Mouse (Mus musculus): Measurements from ENCODE around the gene Ncl. TPM values are rescaled to one million over a fixed set of nuclear protein-coding genes. Genes with fewer than 3 reads are reported as not detected.
A peak's percentile ranks its signal among the peaks of the same experiment; 100 is the strongest.

Ncl gene
- polyA plus RNA-seq, 1 experiment from 2014 or later, result 644 TPM

- whole genome bisulfite sequencing, result 4% methylated on average over 11 of the region's 11 CpGs
- H3K9me3 ChIP-seq, result no peaks in the 10 kb centered on the region
These were observed 30.0 kb upstream of the Ncl start for GRCm38 (mm10) chr1:86389230-86389629.

GRCm38 (mm10) chr1:86381027-86381426 lies 21.8 kb upstream of the Ncl start:
- Histone ChIP-seq H3K27me3 (ENCODE audit: poor library complexity, severe bottlenecking) (no peaks in the 10 kb centered on the region), H3K4me1 (peaks cover 8% of the 10 kb centered on the region; the same call in 1 of the 2 replicates), H3K4me3 (peak overlapping the region; percentile 11; the same call in 1 of the 2 replicates), H3K36me3 (replicated peaks) (no peaks in the 10 kb centered on the region), H3K27ac (peak overlapping the region; percentile 26; the same call in 1 of the 2 replicates), H3K9me3 (no peaks in the 10 kb centered on the region)
- peak; percentile 34 for DNase-seq (ENCODE audit: extremely low spot score, low spot score)
- WGBS, result 44% methylated on average over 13 of the region's 13 CpGs

More at GRCm38 (mm10) chr1:86389230-86389629, 30.0 kb upstream of the Ncl start:
- Histone ChIP-seq H3K27me3 (ENCODE audit: poor library complexity, severe bottlenecking) (peaks cover 4% of the 10 kb centered on the region; the same call in 1 of the 2 replicates), H3K36me3 (replicated peaks) (no peaks in the 10 kb centered on the region), H3K4me1 (peaks cover 5% of the 10 kb centered on the region; the same call in 1 of the 2 replicates), H3K27ac (no peak overlapping the region), H3K4me3 (no peak overlapping the region)
- DNase-seq (ENCODE audit: extremely low spot score, low spot score), result peak; percentile 79

GRCm38 (mm10) chr1:86379161-86379569 lies 20.0 kb upstream of the Ncl start:
- Histone ChIP-seq H3K4me1 (peaks cover 8% of the 10 kb centered on the region; the same call in 1 of the 2 replicates), H3K9me3 (no peaks in the 10 kb centered on the region), H3K27ac (no peak overlapping the region), H3K4me3 (no peak overlapping the region), H3K27me3 (ENCODE audit: poor library complexity, severe bottlenecking) (no peaks in the 10 kb centered on the region), H3K36me3 (replicated peaks) (no peaks in the 10 kb centered on the region)
- DNase-seq (ENCODE audit: extremely low spot score, low spot score), result no peak
- 84% methylated on average over 9 of the region's 9 CpGs for WGBS

- Histone ChIP-seq H3K27me3 (ENCODE audit: poor library complexity, severe bottlenecking) (no peaks in the 10 kb centered on the region), H3K27ac (no peak overlapping the region), H3K4me3 (no peak overlapping the region), H3K36me3 (replicated peaks) (no peaks in the 10 kb centered on the region), H3K9me3 (no peaks in the 10 kb centered on the region), H3K4me1 (peaks cover 8% of the 10 kb centered on the region; the same call in 1 of the 2 replicates)
- no peak for DNase-seq (ENCODE audit: extremely low spot score, low spot score)
- WGBS, result 86% methylated on average over 6 of the region's 6 CpGs
These were observed 19.5 kb upstream of the Ncl start for GRCm38 (mm10) chr1:86378662-86379061.

GRCm38 (mm10) chr1:86376354-86376753 lies 17.2 kb upstream of the Ncl start:
- Histone ChIP-seq H3K4me1 (peaks cover 8% of the 10 kb centered on the region; the same call in 1 of the 2 replicates), H3K9me3 (no peaks in the 10 kb centered on the region), H3K27me3 (ENCODE audit: poor library complexity, severe bottlenecking) (no peaks in the 10 kb centered on the region), H3K36me3 (replicated peaks) (no peaks in the 10 kb centered on the region), H3K27ac (no peak overlapping the region), H3K4me3 (no peak overlapping the region)
- DNase-seq (ENCODE audit: extremely low spot score, low spot score), result no peak
- WGBS, result 86% methylated on average over 5 of the region's 5 CpGs

- no peak for DNase-seq (ENCODE audit: extremely low spot score, low spot score)
- H3K27ac ChIP-seq, result no peak overlapping the region
- no peaks in the 10 kb centered on the region for H3K4me1 ChIP-seq
- H3K27me3 ChIP-seq (ENCODE audit: poor library complexity, severe bottlenecking), result no peaks in the 10 kb centered on the region
- no peaks in the 10 kb centered on the region for H3K9me3 ChIP-seq
- no peak overlapping the region for H3K4me3 ChIP-seq
- H3K36me3 ChIP-seq (replicated peaks), result peaks cover 10% of the 10 kb centered on the region; the same call in 1 of the 2 replicates
- 54% methylated on average over 10 of the region's 10 CpGs for WGBS
These were observed 12.8 kb upstream of the Ncl start for GRCm38 (mm10) chr1:86371997-86372396.

- H3K27me3 ChIP-seq (ENCODE audit: poor library complexity, severe bottlenecking), result no peaks in the 10 kb centered on the region
- DNase-seq (ENCODE audit: extremely low spot score, low spot score), result no peak
- H3K4me1 ChIP-seq, result no peaks in the 10 kb centered on the region
- H3K36me3 ChIP-seq (replicated peaks), result peaks cover 10% of the 10 kb centered on the region; the same call in 1 of the 2 replicates
- no peak overlapping the region for H3K27ac ChIP-seq
- no peak overlapping the region for H3K4me3 ChIP-seq
- WGBS, result 79% methylated on average over 4 of the region's 4 CpGs
- H3K9me3 ChIP-seq, result no peaks in the 10 kb centered on the region
These were observed 8.9 kb upstream of the Ncl start for GRCm38 (mm10) chr1:86368086-86368485.

GRCm38 (mm10) chr1:86363671-86364070 lies 4.5 kb upstream of the Ncl start:
- Histone ChIP-seq H3K27ac (no peak overlapping the region), H3K36me3 (replicated peaks) (peaks cover 6% of the 10 kb centered on the region; the same call in 1 of the 2 replicates), H3K4me3 (no peak overlapping the region), H3K4me1 (peaks cover 13% of the 10 kb centered on the region), H3K27me3 (ENCODE audit: poor library complexity, severe bottlenecking) (no peaks in the 10 kb centered on the region), H3K9me3 (no peaks in the 10 kb centered on the region)
- 11% methylated on average over 6 of the region's 6 CpGs for WGBS
- peak; percentile 26 for DNase-seq (ENCODE audit: extremely low spot score, low spot score)

GRCm38 (mm10) chr1:86361852-86362615 lies 2.8 kb upstream of the Ncl start:
- Histone ChIP-seq H3K27me3 (ENCODE audit: poor library complexity, severe bottlenecking) (no peaks in the 10 kb centered on the region), H3K9me3 (no peaks in the 10 kb centered on the region), H3K4me1 (peaks cover 25% of the 10 kb centered on the region), H3K36me3 (replicated peaks) (peaks cover 11% of the 10 kb centered on the region), H3K27ac (no peak overlapping the region), H3K4me3 (no peak overlapping the region)
- no peak for DNase-seq (ENCODE audit: extremely low spot score, low spot score)
- 92% methylated on average over 4 of the region's 4 CpGs for WGBS

- Histone ChIP-seq H3K27ac (peak overlapping the region; percentile 98), H3K9me3 (no peaks in the 10 kb centered on the region), H3K27me3 (ENCODE audit: poor library complexity, severe bottlenecking) (no peaks in the 10 kb centered on the region), H3K36me3 (replicated peaks) (peaks cover 26% of the 10 kb centered on the region), H3K4me1 (peaks cover 31% of the 10 kb centered on the region), H3K4me3 (peak overlapping the region; percentile 95)
- no peak for DNase-seq (ENCODE audit: extremely low spot score, low spot score)
- 22% methylated on average over 12 of the region's 12 CpGs for whole genome bisulfite sequencing
These were observed 1.2 kb upstream of the Ncl start for GRCm38 (mm10) chr1:86360441-86360840.

GRCm38 (mm10) chr1:86359798-86360179 lies 589 bp upstream of the Ncl start:
- Histone ChIP-seq H3K27ac (peak overlapping the region; percentile 98), H3K4me1 (peaks cover 31% of the 10 kb centered on the region), H3K4me3 (peak overlapping the region; percentile 95), H3K27me3 (ENCODE audit: poor library complexity, severe bottlenecking) (no peaks in the 10 kb centered on the region), H3K9me3 (no peaks in the 10 kb centered on the region), H3K36me3 (replicated peaks) (peaks cover 33% of the 10 kb centered on the region)
- WGBS, result 0% methylated on average over 26 of the region's 26 CpGs
- no peak for DNase-seq (ENCODE audit: extremely low spot score, low spot score)

- under 1% methylated on average over 41 of the region's 41 CpGs for WGBS
- no peaks in the 10 kb centered on the region for H3K9me3 ChIP-seq
- no peaks in the 10 kb centered on the region for H3K27me3 ChIP-seq (ENCODE audit: poor library complexity, severe bottlenecking)
- H3K4me3 ChIP-seq, result peak overlapping the region; percentile 95
- DNase-seq (ENCODE audit: extremely low spot score, low spot score), result no peak
- peaks cover 47% of the 10 kb centered on the region for H3K36me3 ChIP-seq (replicated peaks)
- peaks cover 31% of the 10 kb centered on the region for H3K4me1 ChIP-seq
- H3K27ac ChIP-seq, result peak overlapping the region; percentile 98
These were observed 833 bp downstream of the Ncl start for GRCm38 (mm10) chr1:86358229-86358905.

GRCm38 (mm10) chr1:86354186-86354585 lies 5.0 kb downstream of the Ncl start:
- Histone ChIP-seq H3K36me3 (replicated peaks) (peaks cover 89% of the 10 kb centered on the region), H3K9me3 (no peaks in the 10 kb centered on the region), H3K27ac (no peak overlapping the region), H3K4me1 (peaks cover 18% of the 10 kb centered on the region), H3K4me3 (no peak overlapping the region), H3K27me3 (ENCODE audit: poor library complexity, severe bottlenecking) (no peaks in the 10 kb centered on the region)
- no peak for DNase-seq (ENCODE audit: extremely low spot score, low spot score)
- WGBS, result 90% methylated on average over 2 of the region's 2 CpGs
